Mouse (Mus musculus): ENCODE measurements around the gene Alox15.

DNA sequence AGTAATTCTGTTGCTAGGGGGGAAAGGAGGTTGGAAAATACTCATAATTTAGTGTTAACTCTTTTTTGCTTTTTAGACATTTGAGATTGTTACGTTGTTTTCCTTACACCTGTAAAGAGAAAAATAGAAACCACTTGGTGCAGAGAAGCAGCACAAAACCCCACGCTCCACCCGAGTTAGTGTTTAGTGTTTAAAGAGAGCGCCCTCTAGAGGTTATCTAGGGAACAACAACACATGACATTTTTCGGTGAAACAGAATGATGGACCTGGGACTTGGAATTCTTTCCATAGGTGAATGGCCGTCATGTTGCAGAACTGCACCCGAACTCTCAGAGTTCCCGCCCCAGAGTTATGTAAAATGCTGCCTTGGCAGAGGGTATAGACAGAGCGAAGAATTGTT is 42.5 kb downstream of the Alox15 start:
- peak; percentile 71 for TF ChIP-seq CTCF (IDR thresholded peaks at IDR 0.05; ENCODE audit: low read depth)
- TF ChIP-seq EP300 (IDR thresholded peaks at IDR 0.05; ENCODE audit: low read depth), result no peak
